Mouse (Mus musculus): Measurements from ENCODE around the gene Fam193a.

DNA sequence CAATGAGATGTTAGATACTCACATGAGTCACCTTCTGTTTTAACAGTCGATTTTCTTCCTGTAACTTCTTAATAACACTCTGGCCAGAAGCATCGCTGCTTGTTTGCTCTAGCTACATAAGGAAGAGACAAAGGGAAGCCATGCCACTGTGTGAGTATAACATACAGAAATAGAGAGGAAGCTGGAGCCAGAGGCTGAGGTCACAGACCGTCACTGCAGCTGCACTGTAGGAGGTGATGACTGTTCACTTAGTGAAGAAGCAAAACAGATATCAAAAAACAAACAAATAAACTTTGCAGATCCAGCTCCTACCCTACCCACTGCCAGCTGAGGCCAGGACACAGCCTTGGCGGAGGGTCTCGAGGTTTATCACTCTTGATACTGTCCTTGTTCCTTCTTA is 131.2 kb downstream of the Fam193a start:
- no peak for TF ChIP-seq CTCF (IDR thresholded peaks at IDR 0.05; ENCODE audit: borderline replicate concordance, extremely low read depth, insufficient read depth, insufficient read length)
- TF ChIP-seq POLR2A (IDR thresholded peaks at IDR 0.05; ENCODE audit: borderline replicate concordance, extremely low read depth, insufficient read depth, insufficient read length, poor library complexity, severe bottlenecking): no peak
